Mouse (Mus musculus) embryonic facial prominence, embryonic 12.5 days (tissue): ENCODE data around the gene Gm16253. TPM values are rescaled to one million over a fixed set of nuclear protein-coding genes. Genes with fewer than 3 reads are reported as not detected.
"Not testable (repeated sequence)": the region's sequence is repeated elsewhere in the genome, so short reads cannot be mapped to it uniquely, and the experiment has no call there.

Source experiments
- ATAC-seq: fragments of 200-750 bp; cut with Nextera tagmentation; 2 replicates; pipeline ENCODE4 v1.8.0; 2017; ENCODE audit not compliant: insufficient number of reproducible peaks, insufficient read depth, low FRiP score, low TSS enrichment
- H3K27ac ChIP-seq: fragments of 300-500 bp; sonication (generic); 2 replicates; pipeline ENCODE4 v1.5.1; 2016; ENCODE audit warnings: mild to moderate bottlenecking
- H3K27me3 ChIP-seq: fragments of 300-500 bp; sonication (generic); 2 replicates; pipeline ENCODE4 v1.6.1; 2016; ENCODE audit warnings: mild to moderate bottlenecking, moderate library complexity
- H3K36me3 ChIP-seq: fragments of 300-500 bp; sonication (generic); 2 replicates; pipeline ENCODE4 v1.6.1; 2016; ENCODE audit warnings: mild to moderate bottlenecking
- H3K4me1 ChIP-seq: fragments of 300-500 bp; sonication (generic); 2 replicates; pipeline ENCODE4 v1.6.1; 2016
- H3K4me2 ChIP-seq: fragments of 300-500 bp; sonication (generic); replicated peaks from 2 replicates; pipeline ENCODE4 v1.6.1; 2016; ENCODE audit warnings: mild to moderate bottlenecking, moderate library complexity
- H3K4me3 ChIP-seq: fragments of 300-500 bp; sonication (generic); 2 replicates; pipeline ENCODE4 v1.5.1; 2016; ENCODE audit warnings: mild to moderate bottlenecking
- H3K9ac ChIP-seq: fragments of 300-500 bp; sonication (generic); 2 replicates; pipeline ENCODE4 v1.6.1; 2016; ENCODE audit warnings: mild to moderate bottlenecking, moderate library complexity
- H3K9me3 ChIP-seq: fragments of 300-500 bp; sonication (generic); 2 replicates; pipeline ENCODE4 v1.6.1; 2016; ENCODE audit warnings: mild to moderate bottlenecking, moderate library complexity
- WGBS: fragments of 180-500 bp; shearing (Covaris S2); methylation state at CpG from one replicate; pipeline ENCODE4 v1.1.7; 2016; 5-methylcytosine and 5-hydroxymethylcytosine counted together
- polyA plus RNA-seq: library from polyadenylated mRNA; unstranded; fragments of >200 nt; fragmentation: Nextera tagmentation; extraction: Ambion mirVana; gene quantifications from 2 replicates; pipeline ENCODE4 v1.2.1, GENCODE M21; 2016

The Gm16253 gene
- polyA plus RNA-seq, 1 experiment from 2014 or later: 2.1 TPM

GRCm38 (mm10) chr3:96603311-96603710 lies 26.5 kb downstream of the Gm16253 start:
- Histone ChIP-seq H3K9ac (peak overlapping the region; percentile 95; the same call in 1 of the 2 replicates), H3K9me3 (no peaks in the 10 kb centered on the region), H3K36me3 (no peaks in the 10 kb centered on the region), H3K4me3 (peak overlapping the region; percentile 89), H3K27ac (peak overlapping the region; percentile 97), H3K27me3 (peaks cover 6% of the 10 kb centered on the region; the same call in 1 of the 2 replicates), H3K4me2 (peak overlapping the region; percentile 65), H3K4me1 (peaks cover 39% of the 10 kb centered on the region)
- 53% methylated on average over 5 of the region's 5 CpGs for WGBS
- ATAC-seq: no peak

GRCm38 (mm10) chr3:96606007-96606406 lies 29.2 kb downstream of the Gm16253 start:
- not testable (repeated sequence) for H3K36me3 ChIP-seq, H3K4me3 ChIP-seq, ATAC-seq, H3K27me3 ChIP-seq, H3K9ac ChIP-seq, H3K9me3 ChIP-seq, H3K4me2 ChIP-seq, H3K27ac ChIP-seq
- peaks cover 25% of the 10 kb centered on the region for H3K4me1 ChIP-seq
- 87% methylated on average over 4 of the region's 4 CpGs for WGBS

DNA sequence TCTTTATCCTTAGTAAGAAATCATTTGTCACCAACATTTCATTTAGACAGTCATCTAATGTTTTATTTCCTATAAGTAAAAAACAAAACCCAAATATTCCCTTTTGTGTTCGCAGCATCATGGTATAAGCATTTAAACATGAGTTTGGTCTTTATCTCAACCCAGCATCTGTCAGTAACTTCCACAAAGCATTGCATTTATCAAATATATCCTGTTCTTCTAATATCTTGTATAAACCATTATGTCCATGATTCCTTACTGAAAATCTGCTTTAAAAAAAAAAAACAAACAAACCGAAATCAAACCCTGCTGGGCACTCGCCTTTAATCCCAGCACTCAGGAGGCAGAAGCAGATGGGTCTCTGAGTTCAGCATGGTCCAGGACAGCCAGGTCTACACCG lies 29.8 kb downstream of the Gm16253 start:
- peaks cover 25% of the 10 kb centered on the region for H3K4me1 ChIP-seq
- no peak overlapping the region for H3K4me2 ChIP-seq
- H3K36me3 ChIP-seq: no peaks in the 10 kb centered on the region
- WGBS: 89% methylated on average over 4 of the region's 4 CpGs
- H3K9ac ChIP-seq: no peak overlapping the region
- no peaks in the 10 kb centered on the region for H3K27me3 ChIP-seq
- no peak overlapping the region for H3K4me3 ChIP-seq
- no peaks in the 10 kb centered on the region for H3K9me3 ChIP-seq
- no peak for ATAC-seq
- no peak overlapping the region for H3K27ac ChIP-seq

GRCm38 (mm10) chr3:96617941-96618340 lies 41.2 kb downstream of the Gm16253 start:
- Histone ChIP-seq H3K4me3 (no peak overlapping the region), H3K27ac (no peak overlapping the region), H3K9ac (no peak overlapping the region), H3K4me1 (no peaks in the 10 kb centered on the region), H3K36me3 (peaks cover 51% of the 10 kb centered on the region), H3K9me3 (no peaks in the 10 kb centered on the region), H3K4me2 (no peak overlapping the region), H3K27me3 (no peaks in the 10 kb centered on the region)
- 59% methylated on average over 3 of the region's 3 CpGs for WGBS
- ATAC-seq: no peak

GRCm38 (mm10) chr3:96623201-96623600 lies 46.4 kb downstream of the Gm16253 start:
- ATAC-seq: no peak
- H3K27ac ChIP-seq: no peak overlapping the region
- WGBS: 94% methylated on average over 4 of the region's 4 CpGs
- no peaks in the 10 kb centered on the region for H3K9me3 ChIP-seq
- H3K4me3 ChIP-seq: no peak overlapping the region
- H3K4me2 ChIP-seq: no peak overlapping the region
- no peak overlapping the region for H3K9ac ChIP-seq
- H3K4me1 ChIP-seq: no peaks in the 10 kb centered on the region
- H3K27me3 ChIP-seq: no peaks in the 10 kb centered on the region
- peaks cover 48% of the 10 kb centered on the region for H3K36me3 ChIP-seq

DNA sequence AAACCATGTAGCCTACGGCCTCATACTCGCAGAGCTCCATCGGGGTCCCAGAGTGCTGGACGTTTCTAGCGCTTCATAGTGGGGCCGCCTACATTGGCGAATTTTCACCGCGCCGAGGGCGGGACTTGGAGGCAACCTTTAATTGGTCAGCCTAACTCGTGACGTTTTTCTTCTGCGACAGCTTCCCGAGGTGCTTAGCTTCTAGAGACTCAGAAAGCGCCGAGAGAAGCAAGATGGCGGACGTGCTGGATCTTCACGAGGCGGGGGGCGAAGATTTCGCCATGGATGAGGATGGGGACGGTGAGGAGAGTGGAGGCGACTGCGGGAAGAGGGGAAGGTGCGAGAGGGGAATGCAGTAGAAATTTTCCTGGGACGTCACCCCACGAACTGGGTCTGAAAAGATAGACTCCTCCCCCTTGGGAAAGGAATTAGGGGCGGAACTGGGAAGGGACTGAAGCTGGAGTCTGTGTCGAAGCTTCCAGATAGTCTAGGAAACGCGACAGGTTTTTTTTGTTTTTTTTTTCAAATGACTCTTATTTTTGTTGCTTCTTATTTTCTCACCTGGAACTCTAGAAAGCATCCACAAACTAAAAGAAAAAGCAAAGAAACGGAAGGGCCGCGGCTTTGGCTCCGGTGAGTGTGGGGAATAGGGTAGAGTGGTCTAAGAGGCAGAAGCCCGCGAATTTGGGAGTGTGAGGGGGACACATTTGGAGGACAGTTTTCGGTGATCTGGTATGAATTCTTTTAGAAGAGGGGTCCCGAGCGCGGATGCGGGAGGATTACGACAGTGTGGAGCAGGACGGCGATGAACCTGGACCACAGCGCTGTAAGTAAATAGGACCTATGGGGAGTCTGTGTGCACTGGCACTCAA lies 53.2 kb downstream of the Gm16253 start, which contains the start of gene Rbm8a:
TSS of gene Rbm8a (plus strand) at position 205 of the 872 bp plus-strand sequence.
- H3K9ac ChIP-seq: peak within 1 kb of the TSS; percentile 74
- H3K4me1 ChIP-seq: peaks cover 18% of the 10 kb centered on the region
- H3K4me2 ChIP-seq: peak within 1 kb of the TSS; percentile 73
- H3K4me3 ChIP-seq: peak within 1 kb of the TSS; percentile 70
- H3K27me3 ChIP-seq: no peaks in the 10 kb centered on the region
- peak; percentile 92 for ATAC-seq
- peak within 1 kb of the TSS; percentile 77 for H3K27ac ChIP-seq
- H3K9me3 ChIP-seq: no peaks in the 10 kb centered on the region
- H3K36me3 ChIP-seq: peaks cover 21% of the 10 kb centered on the region
- WGBS: under 1% methylated on average over 48 of the region's 48 CpGs

Other genes with a start within 250 kb of the Gm16253 start
- 0.26 TPM in 1 of 2 replicates, not detected in the other for gene BC107364, start 124.7 kb upstream of the Gm16253 start, polyA plus RNA-seq
- 3.2 and 4.0 TPM in 2 replicates for gene Hfe2, start 51.8 kb upstream of the Gm16253 start, polyA plus RNA-seq
- 75.8 and 80.8 TPM in 2 replicates for gene Txnip, start 19.0 kb upstream of the Gm16253 start, polyA plus RNA-seq
- 49.8 and 52.1 TPM in 2 replicates for gene Polr3gl, start 17.2 kb downstream of the Gm16253 start, polyA plus RNA-seq
- 2.1 and 2.3 TPM in 2 replicates for gene Ankrd34a, start 19.7 kb downstream of the Gm16253 start, polyA plus RNA-seq
- gene Lix1l, start 24.2 kb downstream of the Gm16253 start, polyA plus RNA-seq: 6.8 and 8.1 TPM in 2 replicates
- 167 and 172 TPM in 2 replicates for gene Rbm8a, start 52.9 kb downstream of the Gm16253 start, polyA plus RNA-seq
- gene Pex11b, start 58.4 kb downstream of the Gm16253 start, polyA plus RNA-seq: 54.6 and 55.0 TPM in 2 replicates
- gene Gm42957, start 58.5 kb downstream of the Gm16253 start, polyA plus RNA-seq: 0.10 and 0.13 TPM in 2 replicates
- gene Itga10, start 68.6 kb downstream of the Gm16253 start, polyA plus RNA-seq: 0.81 and 0.95 TPM in 2 replicates
- 0.92 and 1.1 TPM in 2 replicates for gene Ankrd35, start 93.1 kb downstream of the Gm16253 start, polyA plus RNA-seq
- gene Pias3, start 119.4 kb downstream of the Gm16253 start, polyA plus RNA-seq: 77.4 and 77.5 TPM in 2 replicates
- gene Nudt17, start 131.6 kb downstream of the Gm16253 start, polyA plus RNA-seq: 13.7 and 14.7 TPM in 2 replicates
- 35.5 and 36.6 TPM in 2 replicates for gene Polr3c, start 150.6 kb downstream of the Gm16253 start, polyA plus RNA-seq
- gene Rnf115, start 150.7 kb downstream of the Gm16253 start, polyA plus RNA-seq: 64.5 and 70.3 TPM in 2 replicates